Mouse (Mus musculus) kidney, adult 9 months (tissue): ENCODE data around the gene Mcrs1.
A peak's percentile ranks its signal among the peaks of the same experiment; 100 is the strongest.
"Not testable (repeated sequence)": the region's sequence is repeated elsewhere in the genome, so short reads cannot be mapped to it uniquely, and the experiment has no call there.

ENCODE experiments used
- DNase-seq: peaks from one replicate; pipeline ENCODE4 v3.0.0; 2022

Mcrs1 gene

DNA sequence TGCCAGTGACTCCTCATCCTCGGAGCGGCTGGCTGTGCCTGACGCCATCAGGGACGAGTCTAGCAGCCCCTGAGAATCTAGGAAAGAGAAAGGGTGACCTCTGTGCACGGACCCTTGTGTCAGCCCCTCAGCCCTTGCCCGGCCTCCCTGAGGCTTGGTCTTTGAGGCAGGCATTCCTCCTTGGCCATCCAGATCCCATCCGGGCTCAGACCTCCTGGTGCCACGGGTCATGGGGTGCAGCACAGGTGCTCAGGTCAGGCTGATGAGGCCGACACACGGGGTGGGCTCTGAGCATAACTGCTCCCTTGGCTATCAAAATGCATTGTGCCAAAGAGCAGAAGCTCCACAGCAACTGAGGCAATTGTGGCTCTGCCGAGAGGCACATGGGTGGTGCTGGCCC is 1.8 kb downstream of the Mcrs1 start:
- no peak for DNase-seq

DNA sequence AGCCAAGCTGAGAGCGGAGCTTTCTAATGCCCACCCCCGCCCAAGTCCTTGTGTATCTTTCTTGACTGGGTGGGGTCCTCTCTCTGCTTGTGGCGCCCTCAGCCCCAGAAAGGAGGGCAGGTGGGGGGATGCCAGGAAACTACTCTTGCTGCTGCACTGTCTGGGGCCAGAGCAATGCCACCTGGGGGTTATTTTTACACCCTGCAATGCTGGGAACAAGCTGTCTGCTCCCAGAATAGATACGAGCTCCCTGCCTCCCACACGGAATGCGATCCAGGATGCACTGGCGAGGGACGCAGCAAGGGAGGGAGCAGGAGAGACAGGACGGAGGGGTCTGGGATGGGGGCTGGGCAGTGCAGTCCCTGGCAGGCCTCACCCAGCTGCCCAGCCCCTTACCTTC is 2.8 kb downstream of the Mcrs1 start:
- no peak for DNase-seq

GRCm38 (mm10) chr15:99246736-99247135 is 5.0 kb downstream of the Mcrs1 start:
- not testable (repeated sequence) for DNase-seq

DNA sequence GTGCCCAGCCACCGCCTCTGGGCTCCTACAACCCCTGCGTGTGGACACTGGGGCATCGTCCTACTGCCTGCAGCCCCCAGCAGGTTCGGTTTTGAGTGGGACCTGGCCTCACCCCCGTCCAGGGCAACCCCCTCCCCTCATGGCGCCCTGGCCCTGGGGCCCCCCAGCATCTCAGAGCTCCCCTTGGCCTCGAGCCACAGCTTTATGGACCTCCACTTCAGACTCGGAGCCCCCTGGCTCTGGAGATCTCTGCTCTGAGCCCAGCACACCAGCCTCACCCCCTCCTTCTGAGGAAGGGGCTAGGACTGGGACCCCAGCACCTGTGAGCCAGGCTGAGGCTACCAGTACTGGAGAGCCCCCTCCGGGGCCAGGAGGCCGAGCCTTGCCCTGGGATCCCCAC is 9.7 kb downstream of the Mcrs1 start:
- no peak for DNase-seq

DNA sequence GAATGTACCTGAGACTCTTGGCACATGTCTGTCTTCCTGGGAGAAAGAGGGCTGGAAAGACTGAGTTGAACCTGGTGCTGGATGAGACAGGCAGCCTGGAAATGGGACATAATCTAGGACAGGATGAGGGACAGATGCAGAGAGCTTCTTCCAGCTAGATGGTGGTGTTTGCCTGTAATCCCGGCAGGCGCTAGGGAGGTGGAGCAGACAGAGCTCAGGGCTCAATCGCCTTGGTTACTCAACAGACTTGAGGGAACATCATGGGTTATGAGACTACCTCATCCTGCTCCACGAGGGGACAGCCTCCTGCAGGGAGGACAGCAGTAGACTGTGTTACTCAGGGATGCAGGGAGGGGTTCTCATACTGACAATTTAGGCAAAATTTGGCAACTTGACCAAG is 10.5 kb downstream of the Mcrs1 start:
- DNase-seq, result no peak

- no peak for DNase-seq
These were observed 11.6 kb downstream of the Mcrs1 start for GRCm38 (mm10) chr15:99240129-99240528.

DNA sequence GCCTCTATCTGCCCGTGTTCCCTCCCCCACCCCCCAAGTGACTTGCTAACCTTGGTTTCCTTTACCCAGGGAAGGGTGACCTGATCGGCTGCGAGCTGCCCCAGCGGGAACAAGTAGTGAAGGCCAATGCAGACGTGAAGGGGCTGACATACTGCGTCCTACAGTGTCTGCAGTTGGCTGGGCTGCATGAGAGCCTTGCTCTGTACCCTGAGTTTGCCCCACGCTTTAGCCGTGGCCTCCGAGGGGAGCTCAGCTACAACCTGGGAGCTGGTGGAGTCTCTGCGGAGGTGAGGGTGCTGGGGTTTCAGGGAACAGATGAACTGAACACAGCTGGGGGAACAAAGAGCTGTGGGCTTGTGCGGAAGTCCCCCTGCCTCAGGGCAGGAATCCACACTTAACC is 13.8 kb downstream of the Mcrs1 start:
- DNase-seq, result no peak

DNA sequence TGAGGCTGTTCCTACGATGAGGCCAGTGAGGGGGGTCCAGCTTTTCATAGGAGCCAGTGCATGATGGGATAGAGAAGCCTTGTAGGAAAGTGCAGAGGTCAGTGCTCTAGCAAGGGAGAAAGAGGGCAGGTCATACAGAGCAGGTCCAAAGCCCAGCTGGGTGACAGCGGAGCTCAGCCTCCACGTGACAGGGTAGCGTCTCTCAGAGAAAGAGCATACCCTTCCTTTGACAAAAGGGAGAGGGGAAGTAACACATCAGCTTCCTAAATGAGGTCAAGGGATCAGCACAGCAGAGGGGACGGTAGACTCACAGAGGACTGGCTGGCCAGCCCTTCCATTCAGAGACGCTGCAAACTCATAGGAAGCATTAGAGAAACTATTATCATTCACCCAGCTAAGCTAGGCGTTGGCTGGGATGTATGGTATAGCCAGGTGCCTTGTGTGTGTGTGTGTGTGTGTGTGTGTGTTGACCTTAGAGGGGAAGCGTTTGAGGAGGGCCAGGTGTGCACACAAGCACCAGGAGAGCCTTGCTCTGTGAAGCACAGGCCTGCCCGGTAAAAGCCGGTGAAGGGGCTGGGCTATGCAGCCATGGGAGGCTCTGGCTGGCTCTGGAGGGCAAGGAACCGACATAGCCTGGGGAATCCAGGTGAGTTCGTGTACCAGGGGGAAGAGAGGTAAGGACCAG is 17.3 kb downstream of the Mcrs1 start:
- DNase-seq, result no peak

- no peak for DNase-seq
These were observed 18.0 kb downstream of the Mcrs1 start for GRCm38 (mm10) chr15:99233719-99234118.

GRCm38 (mm10) chr15:99231998-99232397 is 19.8 kb downstream of the Mcrs1 start:
- DNase-seq, result no peak

GRCm38 (mm10) chr15:99226090-99226489 is 25.7 kb downstream of the Mcrs1 start:
- DNase-seq, result no peak

DNA sequence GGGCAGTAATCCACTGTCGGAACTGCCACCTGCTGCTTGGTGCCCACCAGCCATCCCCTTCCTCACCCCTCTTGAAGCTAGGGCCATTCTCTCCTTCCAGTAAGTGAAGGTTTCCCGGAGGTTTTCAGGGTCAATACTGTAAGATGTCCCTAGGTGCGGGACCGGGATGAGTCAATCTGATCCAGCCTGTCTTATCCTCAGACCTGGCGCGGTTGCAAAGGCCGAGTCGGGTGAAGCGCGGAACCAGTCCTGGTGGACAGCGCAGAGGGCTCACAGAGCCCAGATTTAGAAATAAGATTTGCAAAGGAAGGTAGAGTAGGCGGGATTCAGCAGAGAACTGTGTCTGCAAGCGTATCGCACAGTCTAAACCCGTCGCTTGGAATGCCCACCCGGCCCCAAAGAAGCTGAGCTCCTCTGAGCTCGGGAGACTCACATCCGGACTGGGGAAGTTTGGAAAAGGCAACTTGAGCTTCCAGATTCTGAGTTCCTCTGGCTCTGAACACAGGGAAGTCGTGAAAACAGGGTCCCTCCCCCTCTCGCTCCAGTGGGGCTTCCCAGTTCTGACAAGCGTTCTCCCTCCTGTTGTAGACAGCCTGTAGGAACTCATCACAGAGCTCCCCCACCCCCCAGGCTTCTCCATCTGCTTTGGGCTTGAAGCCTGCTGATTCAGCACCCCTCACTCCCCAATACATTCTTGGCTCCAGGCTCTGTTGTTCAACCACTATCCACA is 26.5 kb downstream of the Mcrs1 start:
- DNase-seq, result no peak

GRCm38 (mm10) chr15:99224208-99224911 is 27.4 kb downstream of the Mcrs1 start, which contains the start of gene Kcnh3:
TSS of gene Kcnh3 (plus strand) at chr15:99224861.
- DNase-seq, result peak; percentile 33

GRCm38 (mm10) chr15:99223585-99224207 is 28.1 kb downstream of the Mcrs1 start:
- peak; percentile 6 for DNase-seq

DNA sequence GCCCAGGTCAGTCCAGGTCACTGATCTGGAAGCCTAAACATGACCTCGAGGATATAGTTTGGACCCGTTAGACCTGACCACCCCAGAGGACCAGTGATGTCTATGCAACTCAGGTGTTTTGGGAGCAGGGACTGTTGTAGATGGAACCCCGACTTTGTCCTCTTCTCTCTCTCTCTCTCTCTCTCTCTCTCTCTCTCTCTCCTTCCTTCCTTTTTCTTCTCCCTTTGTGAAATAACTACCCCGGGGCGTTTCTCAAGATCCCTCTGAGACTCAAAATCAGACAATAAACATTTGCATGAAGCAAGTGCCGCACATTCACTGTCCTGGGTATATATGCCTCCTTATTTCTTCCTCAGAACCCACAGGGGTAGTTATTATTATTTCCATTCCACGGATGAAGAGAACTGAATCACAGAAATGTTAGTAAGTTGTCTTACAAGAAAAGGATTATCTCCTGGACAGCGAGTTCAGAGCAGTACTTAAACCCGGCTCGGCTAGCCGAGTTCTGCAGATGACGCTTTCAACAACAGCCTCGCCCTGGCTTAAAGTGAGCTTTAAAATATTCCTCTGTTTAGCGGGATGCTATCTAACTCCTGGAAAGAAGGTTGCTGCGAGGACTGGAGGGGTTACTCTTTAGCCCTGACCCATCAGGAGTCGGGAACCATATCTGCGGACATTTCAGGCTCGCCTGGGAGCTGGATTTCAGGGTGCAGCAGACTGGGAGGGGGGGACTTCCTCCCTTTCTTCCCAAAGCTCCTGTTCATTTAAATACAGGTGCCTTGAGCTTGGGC is 28.8 kb downstream of the Mcrs1 start:
- DNase-seq, result no peak

DNA sequence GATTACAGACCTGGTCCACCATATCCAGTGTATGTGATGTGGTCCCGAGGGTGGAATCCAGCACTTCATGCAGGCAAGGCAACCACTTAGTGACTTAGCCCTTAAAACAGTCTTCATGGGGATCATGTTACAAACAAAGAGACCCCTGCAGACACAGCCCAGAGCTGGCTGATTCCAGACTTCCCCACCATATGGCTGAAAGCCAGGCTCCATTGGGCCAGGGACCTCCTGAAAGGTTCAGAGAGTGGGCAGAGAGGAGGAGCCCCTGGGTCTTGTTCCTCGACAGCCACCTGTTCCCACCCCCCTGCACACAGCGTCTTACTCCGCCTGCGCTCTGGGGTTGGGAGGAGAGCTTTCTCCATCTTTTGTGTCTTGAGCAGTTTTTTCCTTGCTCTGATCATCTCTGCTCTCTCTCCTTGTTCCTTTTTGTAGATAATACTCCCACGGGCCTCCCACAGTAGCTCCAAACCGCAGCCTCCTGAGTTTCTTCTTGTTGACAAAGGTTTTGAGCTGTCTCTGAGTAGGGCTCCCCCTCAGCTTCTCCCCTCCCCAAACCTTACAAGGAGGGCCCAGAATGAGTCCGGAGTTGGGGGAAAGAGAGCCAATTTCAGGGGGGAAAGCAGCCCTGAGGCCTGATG is 30.3 kb downstream of the Mcrs1 start:
- DNase-seq, result no peak

DNA sequence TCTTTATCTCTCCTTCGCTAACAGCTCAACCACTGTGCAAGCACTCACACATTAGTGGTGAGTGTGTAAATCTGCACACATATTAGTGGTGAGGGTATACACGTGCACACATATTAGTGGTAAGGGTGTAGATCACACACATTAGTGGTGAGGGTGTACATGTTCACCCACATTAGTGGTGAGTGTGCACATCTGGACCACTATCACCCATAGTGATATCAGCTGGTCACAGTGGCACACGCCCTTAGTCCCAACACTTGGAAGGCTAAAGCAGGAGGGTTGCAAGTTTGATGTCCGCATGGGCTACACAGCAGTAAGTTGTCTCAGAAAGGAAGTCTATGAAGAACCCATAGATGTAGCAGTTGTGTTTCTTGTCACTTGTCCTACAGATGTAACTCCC is 34.1 kb downstream of the Mcrs1 start:
- no peak for DNase-seq

- no peak for DNase-seq
These were observed 35.9 kb downstream of the Mcrs1 start for GRCm38 (mm10) chr15:99215741-99216463.

- DNase-seq, result peak; percentile 47
These were observed 36.8 kb downstream of the Mcrs1 start for GRCm38 (mm10) chr15:99214941-99215340.

- DNase-seq, result no peak
These were observed 38.6 kb downstream of the Mcrs1 start for GRCm38 (mm10) chr15:99213183-99213582.

DNA sequence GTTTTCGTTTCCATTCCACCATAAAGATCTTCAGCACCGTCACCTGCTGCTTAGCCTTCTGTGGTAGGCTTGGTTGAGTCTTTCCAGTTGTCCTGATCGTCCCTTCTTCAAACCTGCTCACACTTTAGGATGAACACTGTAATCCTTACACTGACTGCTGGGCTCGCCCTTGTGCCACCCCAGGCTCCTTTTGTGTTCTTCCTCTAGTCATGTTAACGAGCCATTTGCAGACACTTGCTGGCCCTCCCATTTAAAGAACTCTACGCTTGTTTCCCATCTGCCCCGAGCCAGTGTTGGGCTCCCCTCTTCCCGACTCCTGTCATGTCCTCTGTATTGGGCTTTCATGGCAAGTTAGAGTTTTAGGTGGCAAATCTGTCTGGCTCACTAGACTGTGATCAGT is 45.8 kb downstream of the Mcrs1 start:
- no peak for DNase-seq
